Mouse (Mus musculus): ENCODE measurements around the gene Mta3. TPM values are rescaled to one million over a fixed set of nuclear protein-coding genes. Genes with fewer than 3 reads are reported as not detected.

Gene Mta3
- polyA plus RNA-seq (2017; shearing (Covaris generic)), result 97.6 TPM

GRCm38 (mm10) chr17:83706116-83706593, at the start of gene Mta3:
Gene Mta3 (plus strand): TSS chr17:83706163.

GRCm38 (mm10) chr17:83847815-83848214, 141.9 kb downstream of the Mta3 start, which contains the start of gene Haao:
Gene Haao (minus strand): TSS chr17:83847963.

Other genes with a start within 250 kb of the Mta3 start
- gene Cox7a2l, start 188.8 kb upstream of the Mta3 start, polyA plus RNA-seq (2017; shearing (Covaris generic)), result 169 TPM
- gene Kcng3, start 74.3 kb upstream of the Mta3 start, polyA plus RNA-seq (2017; shearing (Covaris generic)), result 0.40 TPM
- gene Haao, start 141.8 kb downstream of the Mta3 start, polyA plus RNA-seq (2017; shearing (Covaris generic)), result 6.9 TPM